Mouse (Mus musculus): ENCODE data around the gene Stac3.
A peak's percentile ranks its signal among the peaks of the same experiment; 100 is the strongest.

Gene Stac3

GRCm38 (mm10) chr10:127509837-127510701 lies 8.6 kb downstream of the Stac3 start:
- no peak for DNase-seq

- DNase-seq: no peak
Observed at GRCm38 (mm10) chr10:127510895-127511617, 9.6 kb downstream of the Stac3 start.

- DNase-seq: peak; percentile 68
Observed at GRCm38 (mm10) chr10:127511634-127512306, 10.3 kb downstream of the Stac3 start.

- DNase-seq: no peak
Observed at GRCm38 (mm10) chr10:127512307-127512666, 10.8 kb downstream of the Stac3 start.

- peak; percentile 96 for DNase-seq
Observed at GRCm38 (mm10) chr10:127512813-127513212, 11.3 kb downstream of the Stac3 start.

GRCm38 (mm10) chr10:127513501-127514091 lies 12.1 kb downstream of the Stac3 start:
- no peak for DNase-seq

- DNase-seq: no peak
Observed at GRCm38 (mm10) chr10:127514111-127514698, 12.7 kb downstream of the Stac3 start.

- no peak for DNase-seq
Observed at GRCm38 (mm10) chr10:127514764-127515163, 13.3 kb downstream of the Stac3 start, which contains the start of gene Ndufa4l2. Gene Ndufa4l2, plus strand, starts transcription at chr10:127514967.

- no peak for DNase-seq
Observed at GRCm38 (mm10) chr10:127515271-127515982, 13.9 kb downstream of the Stac3 start.

GRCm38 (mm10) chr10:127515983-127516459 lies 14.5 kb downstream of the Stac3 start:
- DNase-seq: no peak

GRCm38 (mm10) chr10:127516576-127517260 lies 15.2 kb downstream of the Stac3 start:
- no peak for DNase-seq

GRCm38 (mm10) chr10:127517941-127518340 lies 16.5 kb downstream of the Stac3 start:
- DNase-seq: no peak

- DNase-seq: no peak
Observed at GRCm38 (mm10) chr10:127519041-127519701, 17.7 kb downstream of the Stac3 start.

GRCm38 (mm10) chr10:127519903-127520713 lies 18.6 kb downstream of the Stac3 start:
- no peak for DNase-seq

- no peak for DNase-seq
Observed at GRCm38 (mm10) chr10:127520714-127521357, 19.4 kb downstream of the Stac3 start.

- no peak for DNase-seq
Observed at GRCm38 (mm10) chr10:127521611-127522080, 20.2 kb downstream of the Stac3 start.

- peak; percentile 86 for DNase-seq
Observed at GRCm38 (mm10) chr10:127522088-127522581, 20.6 kb downstream of the Stac3 start, which contains the start of gene Shmt2. Gene Shmt2, minus strand, starts transcription at chr10:127522444.

GRCm38 (mm10) chr10:127524646-127525255 lies 23.3 kb downstream of the Stac3 start:
- no peak for DNase-seq

Measured in thymus, postnatal 25 days (tissue).